Mouse (Mus musculus) MEL (cell line): ENCODE measurements at regions not wholly inside any gene's neighbourhood (a gene's known extent, or its start where the extent isn't known, plus 50 kb on each side); places are given as distances from the start of the nearest gene placed in this dataset.
"Not testable (repeated sequence)": the region's sequence is repeated elsewhere in the genome, so short reads cannot be mapped to it uniquely, and the experiment has no call there.

Experiments
- DNase-seq: peaks from one replicate; pipeline ENCODE4 v3.0.0; 2011; ENCODE audit warnings: low read depth, low spot score
- H3K27ac ChIP-seq: 2 replicates; pipeline ENCODE4 v1.5.1; 2012; ENCODE audit warnings: low read depth, mild to moderate bottlenecking, control low read depth, low read length, moderate library complexity; ENCODE audit not compliant: control insufficient read depth
- H3K27me3 ChIP-seq, 2 experiments: fragments of 150-350 bp in 1 of 2; sonication (generic) in 1 of 2; 2 replicates each; pipeline ENCODE4 v1.6.1; 2012; ENCODE audit warnings: low read length in 2 of 2, mild to moderate bottlenecking in 2 of 2, improper control_type of control experiment in 1 of 2, moderate library complexity in 1 of 2; ENCODE audit not compliant: insufficient read depth in 2 of 2, control insufficient read depth in 1 of 2
- H3K36me3 ChIP-seq, 2 experiments: 2 replicates each; pipeline ENCODE4 v1.6.1; 2012 to 2014; ENCODE audit warnings: low read length in 2 of 2, improper control_type of control experiment in 1 of 2, inconsistent platforms in 1 of 2, mild to moderate bottlenecking in 1 of 2; ENCODE audit not compliant: insufficient read depth in 2 of 2, control insufficient read depth in 1 of 2
- H3K4me1 ChIP-seq, 2 experiments: fragments of 150-350 bp in 1 of 2; sonication (generic) in 1 of 2; 2 replicates each; pipeline ENCODE4 v1.6.1; 2012; ENCODE audit warnings: low read length in 2 of 2, improper control_type of control experiment in 1 of 2, mild to moderate bottlenecking in 1 of 2; ENCODE audit not compliant: insufficient read depth in 2 of 2, control insufficient read depth in 1 of 2
- H3K4me3 ChIP-seq, 2 experiments: fragments of 150-350 bp in 1 of 2; sonication (generic) in 1 of 2; 2 replicates each; pipeline ENCODE4 v1.5.1; 2012; ENCODE audit warnings: low read depth in 2 of 2, low read length in 2 of 2, mild to moderate bottlenecking in 2 of 2, moderate library complexity in 2 of 2, control low read depth in 1 of 2, improper control_type of control experiment in 1 of 2; ENCODE audit not compliant: control insufficient read depth in 1 of 2, insufficient read depth in 1 of 2
- H3K79me2 ChIP-seq: 2 replicates; pipeline ENCODE4 v1.6.1; 2012; ENCODE audit warnings: mild to moderate bottlenecking, low read length, moderate library complexity; ENCODE audit not compliant: control insufficient read depth, poor library complexity, insufficient read depth
- H3K9ac ChIP-seq: 2 replicates; pipeline ENCODE4 v1.6.1; 2012; ENCODE audit warnings: low read depth, mild to moderate bottlenecking, control low read depth, low read length, moderate library complexity; ENCODE audit not compliant: control insufficient read depth, poor library complexity, severe bottlenecking
- H3K9me3 ChIP-seq: fragments of 150-350 bp; sonication (generic); replicated peaks from 2 replicates; pipeline ENCODE4 v1.6.1; 2012; ENCODE audit warnings: mild to moderate bottlenecking, low read length, improper control_type of control experiment, moderate library complexity; ENCODE audit not compliant: insufficient read depth
- BHLHE40 ChIP-seq: IDR thresholded peaks from 2 replicates; pipeline ENCODE4 v1.6.1; 2012; ENCODE audit warnings: low read depth, mild to moderate bottlenecking, inconsistent platforms, low read length, improper control_type of control experiment, borderline replicate concordance
- CHD1 ChIP-seq: IDR thresholded peaks from 2 replicates; pipeline ENCODE4 v1.6.1; 2012; ENCODE audit warnings: low read depth, mild to moderate bottlenecking, inconsistent platforms, low read length, improper control_type of control experiment
- CHD2 ChIP-seq: IDR thresholded peaks from 2 replicates; pipeline ENCODE4 v1.6.1; 2011; ENCODE audit warnings: low read length, improper control_type of control experiment
- ELF1 ChIP-seq: IDR thresholded peaks from 2 replicates; pipeline ENCODE4 v1.6.1; 2014; ENCODE audit warnings: low read depth, mild to moderate bottlenecking, inconsistent platforms, low read length, improper control_type of control experiment, moderate library complexity
- EP300 ChIP-seq, 2 experiments: IDR thresholded peaks; 2 replicates each; pipeline ENCODE4 v1.6.1; 2011; ENCODE audit warnings: improper control_type of control experiment in 2 of 2, low read length in 2 of 2, low read depth in 1 of 2, mild to moderate bottlenecking in 1 of 2
- ETS1 ChIP-seq: IDR thresholded peaks from 2 replicates; pipeline ENCODE4 v1.6.1; 2012; ENCODE audit warnings: low read depth, mild to moderate bottlenecking, inconsistent platforms, low read length, improper control_type of control experiment, moderate library complexity
- GABPA ChIP-seq: IDR thresholded peaks from 2 replicates; pipeline ENCODE4 v1.6.1; 2012; ENCODE audit warnings: low read depth, mild to moderate bottlenecking, inconsistent platforms, low read length, improper control_type of control experiment, moderate library complexity
- GATA1 ChIP-seq: IDR thresholded peaks from 2 replicates; pipeline ENCODE4 v1.6.1; 2011; ENCODE audit warnings: low read depth, low read length, improper control_type of control experiment
- HCFC1 ChIP-seq: IDR thresholded peaks from 2 replicates; pipeline ENCODE4 v1.6.1; 2012; ENCODE audit warnings: low read depth, mild to moderate bottlenecking, inconsistent platforms, low read length, improper control_type of control experiment, moderate library complexity
- JUND ChIP-seq: IDR thresholded peaks from 2 replicates; pipeline ENCODE4 v1.6.1; 2011; ENCODE audit warnings: low read depth, mild to moderate bottlenecking, improper control_type of control experiment, low read length
- KAT2A ChIP-seq: conservative IDR thresholded peaks from 2 replicates; pipeline ENCODE4 v1.6.1; 2012; ENCODE audit warnings: low read depth, low read length, improper control_type of control experiment, inconsistent platforms
- MAZ ChIP-seq: IDR thresholded peaks from 2 replicates; pipeline ENCODE4 v1.6.1; 2012; ENCODE audit warnings: low read depth, mild to moderate bottlenecking, inconsistent platforms, low read length, improper control_type of control experiment
- MEF2A ChIP-seq: IDR thresholded peaks from 2 replicates; pipeline ENCODE4 v1.6.1; 2014; ENCODE audit warnings: low read depth, mild to moderate bottlenecking, inconsistent platforms, low read length, improper control_type of control experiment; ENCODE audit not compliant: poor library complexity, insufficient replicate concordance, severe bottlenecking; ENCODE audit errors: extremely low read depth
- MXI1 ChIP-seq: IDR thresholded peaks from 2 replicates; pipeline ENCODE4 v1.6.1; 2011; ENCODE audit warnings: mild to moderate bottlenecking, low read depth, low read length, improper control_type of control experiment
- MYB ChIP-seq: IDR thresholded peaks from 2 replicates; pipeline ENCODE4 v1.6.1; 2011; ENCODE audit warnings: mild to moderate bottlenecking, low read depth, low read length, improper control_type of control experiment
- MYC ChIP-seq: IDR thresholded peaks from 2 replicates; pipeline ENCODE4 v1.6.1; 2011; ENCODE audit warnings: low read depth, mild to moderate bottlenecking, low read length, improper control_type of control experiment, moderate library complexity
- NRF1 ChIP-seq: IDR thresholded peaks from 2 replicates; pipeline ENCODE4 v1.6.1; 2014; ENCODE audit warnings: low read depth, mild to moderate bottlenecking, inconsistent platforms, low read length, improper control_type of control experiment, moderate library complexity; ENCODE audit not compliant: poor library complexity, insufficient read depth, severe bottlenecking
- POLR2AphosphoS5 ChIP-seq: IDR thresholded peaks from 2 replicates; pipeline ENCODE4 v1.6.1; 2012; ENCODE audit warnings: low read depth, borderline replicate concordance, mild to moderate bottlenecking, inconsistent platforms, low read length, moderate library complexity, mixed read lengths
- RCOR1 ChIP-seq: IDR thresholded peaks from 2 replicates; pipeline ENCODE4 v1.6.1; 2012; ENCODE audit warnings: low read depth, mild to moderate bottlenecking, inconsistent platforms, low read length, improper control_type of control experiment
- SIN3A ChIP-seq: IDR thresholded peaks from 2 replicates; pipeline ENCODE4 v1.6.1; 2012; ENCODE audit warnings: low read length, improper control_type of control experiment, inconsistent platforms
- TAL1 ChIP-seq: IDR thresholded peaks from 2 replicates; pipeline ENCODE4 v1.6.1; 2012; ENCODE audit warnings: mild to moderate bottlenecking, inconsistent platforms, low read length, moderate library complexity, mixed read lengths
- TCF12 ChIP-seq: IDR thresholded peaks from 2 replicates; pipeline ENCODE4 v1.6.1; 2014; ENCODE audit warnings: low read depth, mild to moderate bottlenecking, inconsistent platforms, low read length, improper control_type of control experiment, moderate library complexity
- UBTF ChIP-seq: IDR thresholded peaks from 2 replicates; pipeline ENCODE4 v1.6.1; 2012; ENCODE audit warnings: low read depth, mild to moderate bottlenecking, inconsistent platforms, low read length, improper control_type of control experiment, moderate library complexity, borderline replicate concordance; ENCODE audit not compliant: insufficient read depth
- USF1 ChIP-seq: IDR thresholded peaks from 2 replicates; pipeline ENCODE4 v1.6.1; 2014; ENCODE audit warnings: low read depth, mild to moderate bottlenecking, inconsistent platforms, low read length, improper control_type of control experiment, moderate library complexity

DNA sequence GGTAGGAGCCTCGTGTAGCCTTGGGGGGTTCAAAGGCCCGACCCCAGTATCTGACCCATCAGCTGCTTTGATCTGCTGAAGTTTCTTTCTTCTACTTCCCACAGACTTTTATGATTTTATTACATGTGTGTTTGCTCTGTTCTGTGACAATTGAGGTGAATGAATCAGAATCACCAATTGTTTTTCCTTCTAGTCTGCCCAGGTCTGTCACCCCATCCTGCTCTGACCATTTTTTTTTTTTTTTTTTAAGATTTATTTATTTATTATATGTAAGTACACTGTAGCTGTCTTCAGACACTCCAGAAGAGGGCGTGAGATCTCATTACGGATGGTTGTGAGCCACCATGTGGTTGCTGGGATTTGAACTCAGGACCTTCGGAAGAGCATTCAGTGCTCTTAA lies 170.6 kb downstream of the Bcl2l11 start:
- H3K27me3 ChIP-seq, H3K9me3 ChIP-seq, H3K79me2 ChIP-seq: not testable (repeated sequence)
- H3K36me3 ChIP-seq: peaks cover 0 to 24% of the 10 kb centered on the region in 2 experiments; a peak in 2 of 4 replicates
- TF ChIP-seq SIN3A (0 out of 2 replicates have a peak, but pooled peaks have one; percentile 5), MXI1 (0 out of 2 replicates have a peak, but pooled peaks have one; percentile 30), MYC (0 out of 2 replicates have a peak, but pooled peaks have one; percentile 15)
- H3K27ac ChIP-seq: peak overlapping the region; percentile 70
- peak; percentile 47 for DNase-seq
- H3K9ac ChIP-seq: peak overlapping the region; percentile 41
- H3K4me1 ChIP-seq: peaks cover 7 to 28% of the 10 kb centered on the region in 2 experiments
- peak overlapping the region; percentile 16 to 36; a peak in 3 of 4 replicates for H3K4me3 ChIP-seq

DNA sequence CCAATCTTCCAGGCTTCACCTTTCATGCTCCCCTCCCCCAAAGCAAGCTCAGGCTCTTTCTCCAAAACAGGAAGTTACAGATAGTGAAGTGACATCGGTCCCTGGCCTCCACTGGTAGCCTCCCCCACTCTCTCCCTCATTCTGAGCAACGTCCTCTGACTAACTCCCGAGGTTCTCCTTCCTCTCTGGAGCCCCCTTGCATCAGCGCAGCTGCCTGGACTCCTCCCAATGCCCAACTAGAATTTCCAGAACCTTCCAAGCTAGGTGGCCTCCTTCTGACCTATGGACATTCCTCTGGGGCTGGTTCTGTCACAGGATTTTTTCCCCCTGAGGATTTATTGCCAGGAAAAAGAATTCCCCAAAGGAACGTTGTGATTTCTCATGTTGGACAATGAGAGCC lies 171.1 kb downstream of the Bcl2l11 start:
- Histone ChIP-seq H3K4me1 (peaks cover 7 to 28% of the 10 kb centered on the region in 2 experiments), H3K79me2 (no peaks in the 10 kb centered on the region), H3K27me3 (no peaks in the 10 kb centered on the region), H3K9ac (peak overlapping the region; percentile 33; the same call in 1 of the 2 replicates), H3K27ac (peak overlapping the region; percentile 66), H3K4me3 (peak overlapping the region in 1 of 2 experiments; percentile 22; a peak in 1 of 4 replicates), H3K36me3 (peaks cover 0 to 24% of the 10 kb centered on the region in 2 experiments; a peak in 2 of 4 replicates), H3K9me3 (no peaks in the 10 kb centered on the region)
- TF ChIP-seq MEF2A: no peak
- TF ChIP-seq TCF12: peak; percentile 56
- peak; percentile 59 to 76 for TF ChIP-seq EP300 (IDR thresholded peaks at IDR 0.05; ENCODE audit: low read depth in 1 of 2, low read length in 2 of 2)
- TF ChIP-seq ETS1: peak; percentile 83
- TF ChIP-seq MYB: peak; percentile 45; the same call in 1 of the 2 replicates
- 0 out of 2 replicates have a peak, but pooled peaks have one; percentile 12 for TF ChIP-seq JUND
- TF ChIP-seq NRF1: no peak
- no peak for TF ChIP-seq GATA1
- TF ChIP-seq SIN3A: peak; percentile 53; the same call in 1 of the 2 replicates
- peak; percentile 75 for TF ChIP-seq CHD2
- peak; percentile 68 for TF ChIP-seq RCOR1
- peak; percentile 24; the same call in 1 of the 2 replicates for TF ChIP-seq MXI1
- peak; percentile 65 for TF ChIP-seq ELF1
- peak; percentile 88 for DNase-seq

DNA sequence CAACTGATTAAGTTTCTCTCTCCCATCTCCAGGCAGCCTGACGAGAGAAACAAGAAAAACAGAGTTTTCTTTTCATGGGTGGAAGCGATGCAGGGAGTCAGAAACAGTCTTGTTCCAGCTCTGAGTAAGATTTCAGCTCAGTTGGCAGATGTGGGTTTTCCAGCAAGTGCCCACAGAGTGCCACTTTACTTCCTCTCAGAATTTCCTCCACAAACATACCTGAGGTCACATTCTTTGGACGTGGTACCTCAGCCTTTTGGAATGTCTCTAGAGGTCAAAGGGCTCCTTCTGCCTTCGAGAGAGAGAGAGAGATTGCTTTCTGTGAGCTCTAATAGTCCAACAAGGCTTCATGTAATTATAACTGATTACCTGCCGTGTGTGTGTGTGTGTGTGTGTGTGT lies 172.0 kb downstream of the Bcl2l11 start:
- H3K4me3 ChIP-seq: no peak overlapping the region
- H3K79me2 ChIP-seq: no peaks in the 10 kb centered on the region
- DNase-seq: no peak
- H3K27me3 ChIP-seq: no peaks in the 10 kb centered on the region
- H3K9ac ChIP-seq: no peak overlapping the region
- peaks cover 7 to 28% of the 10 kb centered on the region in 2 experiments for H3K4me1 ChIP-seq
- no peak overlapping the region for H3K27ac ChIP-seq
- no peaks in the 10 kb centered on the region for H3K9me3 ChIP-seq
- H3K36me3 ChIP-seq: peaks cover 0 to 24% of the 10 kb centered on the region in 2 experiments; a peak in 2 of 4 replicates
- TF ChIP-seq EP300 (IDR thresholded peaks at IDR 0.05; ENCODE audit: low read depth in 1 of 2, low read length in 2 of 2) (no peak), MAZ (no peak), TCF12 (no peak), GATA1 (no peak), KAT2A (no peak), CHD1 (no peak), POLR2AphosphoS5 (no peak), GABPA (no peak), USF1 (no peak), BHLHE40 (no peak), UBTF (no peak), JUND (no peak), TAL1 (no peak), CHD2 (no peak), MYB (no peak), HCFC1 (no peak), ETS1 (no peak), MYC (no peak)
